Mouse (Mus musculus): Measurements from ENCODE around the gene Rabl3.
A peak's percentile ranks its signal among the peaks of the same experiment; 100 is the strongest.

Gene Rabl3

GRCm38 (mm10) chr16:37550266-37550665 lies 10.6 kb downstream of the Rabl3 start:
- no peak for DNase-seq (ENCODE audit: low spot score)

- DNase-seq (ENCODE audit: low spot score), result no peak
Measured at GRCm38 (mm10) chr16:37550981-37551380, 11.3 kb downstream of the Rabl3 start.

- DNase-seq (ENCODE audit: low spot score), result no peak
Measured at GRCm38 (mm10) chr16:37552824-37553223, 13.1 kb downstream of the Rabl3 start.

GRCm38 (mm10) chr16:37562414-37562813 lies 22.7 kb downstream of the Rabl3 start:
- no peak for DNase-seq (ENCODE audit: low spot score)

GRCm38 (mm10) chr16:37562961-37563360 lies 23.3 kb downstream of the Rabl3 start:
- DNase-seq (ENCODE audit: low spot score), result no peak

- DNase-seq (ENCODE audit: low spot score), result no peak
Measured at GRCm38 (mm10) chr16:37565117-37565516, 25.4 kb downstream of the Rabl3 start.

GRCm38 (mm10) chr16:37566107-37566506 lies 26.4 kb downstream of the Rabl3 start:
- no peak for DNase-seq (ENCODE audit: low spot score)

GRCm38 (mm10) chr16:37567113-37568050 lies 27.7 kb downstream of the Rabl3 start:
- DNase-seq (ENCODE audit: low spot score), result no peak

GRCm38 (mm10) chr16:37571554-37571953 lies 31.9 kb downstream of the Rabl3 start:
- DNase-seq (ENCODE audit: low spot score), result no peak

- DNase-seq (ENCODE audit: low spot score), result no peak
Measured at GRCm38 (mm10) chr16:37572117-37572754, 32.6 kb downstream of the Rabl3 start.

- no peak for DNase-seq (ENCODE audit: low spot score)
Measured at GRCm38 (mm10) chr16:37573061-37573460, 33.4 kb downstream of the Rabl3 start.

GRCm38 (mm10) chr16:37575325-37575724 lies 35.6 kb downstream of the Rabl3 start:
- DNase-seq (ENCODE audit: low spot score), result no peak

GRCm38 (mm10) chr16:37579591-37579990 lies 39.9 kb downstream of the Rabl3 start:
- no peak for DNase-seq (ENCODE audit: low spot score)

GRCm38 (mm10) chr16:37579994-37580393 lies 40.3 kb downstream of the Rabl3 start, which contains the start of gene Hgd:
TSS of gene Hgd (plus strand) at chr16:37580153.
- no peak for DNase-seq (ENCODE audit: low spot score)

- DNase-seq (ENCODE audit: low spot score), result no peak
Measured at GRCm38 (mm10) chr16:37580651-37581050, 41.0 kb downstream of the Rabl3 start.

GRCm38 (mm10) chr16:37581901-37582300 lies 42.2 kb downstream of the Rabl3 start:
- DNase-seq (ENCODE audit: low spot score), result no peak

- DNase-seq (ENCODE audit: low spot score), result no peak
Measured at GRCm38 (mm10) chr16:37583306-37583705, 43.6 kb downstream of the Rabl3 start.

GRCm38 (mm10) chr16:37583801-37584200 lies 44.1 kb downstream of the Rabl3 start:
- no peak for DNase-seq (ENCODE audit: low spot score)

- DNase-seq (ENCODE audit: low spot score), result peak; percentile 82
Measured at GRCm38 (mm10) chr16:37584218-37585035, 44.7 kb downstream of the Rabl3 start.

- no peak for DNase-seq (ENCODE audit: low spot score)
Measured at GRCm38 (mm10) chr16:37585129-37585563, 45.5 kb downstream of the Rabl3 start.

GRCm38 (mm10) chr16:37590921-37591320 lies 51.2 kb downstream of the Rabl3 start:
- no peak for DNase-seq (ENCODE audit: low spot score)

GRCm38 (mm10) chr16:37591551-37591950 lies 51.9 kb downstream of the Rabl3 start:
- DNase-seq (ENCODE audit: low spot score), result no peak
